Mouse (Mus musculus): ENCODE measurements at regions not wholly inside any gene's neighbourhood (a gene's known extent, or its start where the extent isn't known, plus 50 kb on each side); places are given as distances from the start of the nearest gene placed in this dataset.

GRCm38 (mm10) chr17:83903467-83903866, 55.7 kb upstream of the Haao start:
- Histone ChIP-seq H3K4me1 (ENCODE audit: control insufficient read depth, insufficient read depth) (no peaks in the 10 kb centered on the region), H3K27ac (ENCODE audit: low read depth) (no peak overlapping the region), H3K4me3 (ENCODE audit: low read depth, low read length) (no peak overlapping the region), H3K27me3 (ENCODE audit: control insufficient read depth, insufficient read depth, low read length) (no peaks in the 10 kb centered on the region), H3K9ac (replicated peaks; ENCODE audit: low read depth, low read length) (no peak overlapping the region), H3K4me2 (ENCODE audit: low read depth, low read length) (no peak overlapping the region), H3K9me3 (replicated peaks; ENCODE audit: control insufficient read depth, low read length) (no peaks in the 10 kb centered on the region), H3K36me3 (replicated peaks; ENCODE audit: control insufficient read depth, insufficient read depth, low read length) (no peaks in the 10 kb centered on the region)
- WGBS: 3% methylated on average over 7 of the region's 7 CpGs
- ATAC-seq (ENCODE audit: insufficient read depth, low read depth) (peak; percentile 68; the same call in 1 of the 2 replicates), DNase-seq (ENCODE audit: low spot score) (peak; percentile 86)
- TF ChIP-seq EP300 (IDR thresholded peaks at IDR 0.05; ENCODE audit: low read depth): no peak
- TF ChIP-seq CTCF (IDR thresholded peaks at IDR 0.05; ENCODE audit: low read depth): peak; percentile 93

GRCm38 (mm10) chr17:83902523-83902922, 54.8 kb upstream of the Haao start:
- H3K27ac ChIP-seq (ENCODE audit: low read depth): no peak overlapping the region
- H3K4me2 ChIP-seq (ENCODE audit: low read depth, low read length): no peak overlapping the region
- 80% methylated on average over 3 of the region's 3 CpGs for WGBS
- no peaks in the 10 kb centered on the region for H3K9me3 ChIP-seq (replicated peaks; ENCODE audit: control insufficient read depth, low read length)
- no peak for TF ChIP-seq EP300 (IDR thresholded peaks at IDR 0.05; ENCODE audit: low read depth)
- no peak for TF ChIP-seq CTCF (IDR thresholded peaks at IDR 0.05; ENCODE audit: low read depth)
- no peak overlapping the region for H3K4me3 ChIP-seq (ENCODE audit: low read depth, low read length)
- no peaks in the 10 kb centered on the region for H3K4me1 ChIP-seq (ENCODE audit: control insufficient read depth, insufficient read depth)
- H3K27me3 ChIP-seq (ENCODE audit: control insufficient read depth, insufficient read depth, low read length): no peaks in the 10 kb centered on the region
- no peak overlapping the region for H3K9ac ChIP-seq (replicated peaks; ENCODE audit: low read depth, low read length)
- DNase-seq (ENCODE audit: low spot score) (no peak), ATAC-seq (ENCODE audit: insufficient read depth, low read depth) (no peak)
- H3K36me3 ChIP-seq (replicated peaks; ENCODE audit: control insufficient read depth, insufficient read depth, low read length): no peaks in the 10 kb centered on the region

- no peak for DNase-seq (ENCODE audit: low spot score)
- no peaks in the 10 kb centered on the region for H3K36me3 ChIP-seq (replicated peaks; ENCODE audit: control insufficient read depth, insufficient read depth, low read length)
- 51% methylated on average over 6 of the region's 6 CpGs for WGBS
- H3K4me1 ChIP-seq (ENCODE audit: control insufficient read depth, insufficient read depth): no peaks in the 10 kb centered on the region
- H3K4me2 ChIP-seq (ENCODE audit: low read depth, low read length): no peak overlapping the region
- no peaks in the 10 kb centered on the region for H3K27me3 ChIP-seq (ENCODE audit: control insufficient read depth, insufficient read depth, low read length)
- no peaks in the 10 kb centered on the region for H3K9me3 ChIP-seq (replicated peaks; ENCODE audit: control insufficient read depth, low read length)
- ATAC-seq (ENCODE audit: insufficient read depth, low read depth): no peak
- H3K27ac ChIP-seq (ENCODE audit: low read depth): no peak overlapping the region
- TF ChIP-seq CTCF (IDR thresholded peaks at IDR 0.05; ENCODE audit: low read depth) (no peak), EP300 (IDR thresholded peaks at IDR 0.05; ENCODE audit: low read depth) (no peak)
- H3K4me3 ChIP-seq (ENCODE audit: low read depth, low read length): no peak overlapping the region
- H3K9ac ChIP-seq (replicated peaks; ENCODE audit: low read depth, low read length): no peak overlapping the region
Measured at GRCm38 (mm10) chr17:83902091-83902490, 54.3 kb upstream of the Haao start.

- H3K4me3 ChIP-seq (ENCODE audit: low read depth, low read length): no peak overlapping the region
- no peaks in the 10 kb centered on the region for H3K27me3 ChIP-seq (ENCODE audit: control insufficient read depth, insufficient read depth, low read length)
- no peak overlapping the region for H3K9ac ChIP-seq (replicated peaks; ENCODE audit: low read depth, low read length)
- H3K36me3 ChIP-seq (replicated peaks; ENCODE audit: control insufficient read depth, insufficient read depth, low read length): no peaks in the 10 kb centered on the region
- ATAC-seq (ENCODE audit: insufficient read depth, low read depth) (no peak; the same call in 1 of the 2 replicates), DNase-seq (ENCODE audit: low spot score) (no peak)
- no peak overlapping the region for H3K4me2 ChIP-seq (ENCODE audit: low read depth, low read length)
- no peak overlapping the region for H3K27ac ChIP-seq (ENCODE audit: low read depth)
- peaks cover 6% of the 10 kb centered on the region; the same call in 1 of the 2 replicates for H3K4me1 ChIP-seq (ENCODE audit: control insufficient read depth, insufficient read depth)
- no peaks in the 10 kb centered on the region for H3K9me3 ChIP-seq (replicated peaks; ENCODE audit: control insufficient read depth, low read length)
- 64% methylated on average over 7 of the region's 7 CpGs for WGBS
- TF ChIP-seq CTCF (IDR thresholded peaks at IDR 0.05; ENCODE audit: low read depth) (no peak), EP300 (IDR thresholded peaks at IDR 0.05; ENCODE audit: low read depth) (no peak)
Measured at GRCm38 (mm10) chr17:83899588-83900152, 51.9 kb upstream of the Haao start.

- WGBS: 88% methylated on average over 5 of the region's 5 CpGs
- TF ChIP-seq CTCF (IDR thresholded peaks at IDR 0.05; ENCODE audit: low read depth): no peak
- TF ChIP-seq EP300 (IDR thresholded peaks at IDR 0.05; ENCODE audit: low read depth): no peak
- no peaks in the 10 kb centered on the region for H3K27me3 ChIP-seq (ENCODE audit: control insufficient read depth, insufficient read depth, low read length)
- no peak for DNase-seq (ENCODE audit: low spot score)
- H3K9ac ChIP-seq (replicated peaks; ENCODE audit: low read depth, low read length): no peak overlapping the region
- H3K9me3 ChIP-seq (replicated peaks; ENCODE audit: control insufficient read depth, low read length): no peaks in the 10 kb centered on the region
- H3K4me3 ChIP-seq (ENCODE audit: low read depth, low read length): no peak overlapping the region
- no peak for ATAC-seq (ENCODE audit: insufficient read depth, low read depth)
- H3K36me3 ChIP-seq (replicated peaks; ENCODE audit: control insufficient read depth, insufficient read depth, low read length): no peaks in the 10 kb centered on the region
- H3K27ac ChIP-seq (ENCODE audit: low read depth): no peak overlapping the region
- H3K4me2 ChIP-seq (ENCODE audit: low read depth, low read length): no peak overlapping the region
- peaks cover 6% of the 10 kb centered on the region; the same call in 1 of the 2 replicates for H3K4me1 ChIP-seq (ENCODE audit: control insufficient read depth, insufficient read depth)
Measured at GRCm38 (mm10) chr17:83898531-83898930, 50.8 kb upstream of the Haao start.
